Mouse (Mus musculus) frontal cortex, postnatal 10 days (tissue): ENCODE measurements around the gene Zfp111.

ENCODE experiments used
- DNase-seq, 2 experiments: peaks; one replicate each; pipeline ENCODE4 v3.0.0; 2022; ENCODE audit warnings: low spot score in 2 of 2, mixed read lengths in 1 of 2

Zfp111 gene

GRCm38 (mm10) chr7:24211343-24211742 is at the start of gene Zfp111:
Gene Zfp111 (minus strand): TSS chr7:24211443.
- DNase-seq, result no peak

GRCm38 (mm10) chr7:24260000-24260312 is 48.7 kb upstream of the Zfp111 start:
- DNase-seq, result no peak

GRCm38 (mm10) chr7:24259306-24259999 is 48.2 kb upstream of the Zfp111 start:
- DNase-seq, result no peak

- DNase-seq, result peak; percentile 72 to 84
These were observed 43.6 kb upstream of the Zfp111 start, which contains the start of gene Zfp108 for GRCm38 (mm10) chr7:24254633-24255474. Gene Zfp108 (plus strand): TSS chr7:24254794.

- DNase-seq, result peak in 1 of 2 experiments; percentile 1
These were observed 42.8 kb upstream of the Zfp111 start for GRCm38 (mm10) chr7:24253779-24254615.

GRCm38 (mm10) chr7:24237040-24237791 is 26.0 kb upstream of the Zfp111 start, which contains the start of gene Zfp109:
Gene Zfp109 (minus strand): TSS chr7:24237560.
- peak; percentile 26 to 71 for DNase-seq

- DNase-seq, result no peak
These were observed 947 bp downstream of the Zfp111 start for GRCm38 (mm10) chr7:24210296-24210695.

GRCm38 (mm10) chr7:24208282-24208886 is 2.9 kb downstream of the Zfp111 start:
- DNase-seq, result no peak

- DNase-seq, result peak; percentile 40 to 60
These were observed 3.6 kb downstream of the Zfp111 start for GRCm38 (mm10) chr7:24207488-24208261.

GRCm38 (mm10) chr7:24196961-24197360 is 14.3 kb downstream of the Zfp111 start:
- DNase-seq, result no peak

- no peak for DNase-seq
These were observed 18.1 kb downstream of the Zfp111 start for GRCm38 (mm10) chr7:24193157-24193556.

- DNase-seq, result no peak
These were observed 19.9 kb downstream of the Zfp111 start for GRCm38 (mm10) chr7:24191361-24191760.

- DNase-seq, result no peak
These were observed 21.7 kb downstream of the Zfp111 start for GRCm38 (mm10) chr7:24189571-24189944.

- DNase-seq, result no peak
These were observed 22.2 kb downstream of the Zfp111 start for GRCm38 (mm10) chr7:24188901-24189570.

GRCm38 (mm10) chr7:24187611-24188010 is 23.6 kb downstream of the Zfp111 start:
- DNase-seq, result no peak

GRCm38 (mm10) chr7:24175337-24175711 is 35.9 kb downstream of the Zfp111 start:
- no peak for DNase-seq

- DNase-seq, result peak; percentile 68 to 79
These were observed 36.5 kb downstream of the Zfp111 start, which contains the start of gene Zfp114 for GRCm38 (mm10) chr7:24174618-24175336. Gene Zfp114 (plus strand): TSS chr7:24175060.

GRCm38 (mm10) chr7:24172191-24172590 is 39.1 kb downstream of the Zfp111 start:
- no peak for DNase-seq

GRCm38 (mm10) chr7:24153272-24153671 is 58.0 kb downstream of the Zfp111 start:
- no peak for DNase-seq
